Mouse (Mus musculus): Measurements from ENCODE around the gene Drc1.

The Drc1 gene

GRCm38 (mm10) chr5:30281291-30281732 is at the start of gene Drc1:
Gene Drc1 (plus strand): TSS chr5:30281388.
- DNase-seq: peak; percentile 74 to 76

- no peak for DNase-seq
Observed at GRCm38 (mm10) chr5:30231891-30232270, 49.3 kb upstream of the Drc1 start.

- peak; percentile 99 to 100 for DNase-seq
Observed at GRCm38 (mm10) chr5:30232271-30232971, 48.8 kb upstream of the Drc1 start, which contains the start of gene Selenoi. Gene Selenoi (plus strand): TSS chr5:30232581.

GRCm38 (mm10) chr5:30233042-30233441 is 48.1 kb upstream of the Drc1 start:
- DNase-seq: peak in 1 of 2 experiments; percentile 45

GRCm38 (mm10) chr5:30233979-30234378 is 47.2 kb upstream of the Drc1 start:
- no peak for DNase-seq

- no peak for DNase-seq
Observed at GRCm38 (mm10) chr5:30235641-30236126, 45.5 kb upstream of the Drc1 start.

GRCm38 (mm10) chr5:30238533-30238932 is 42.7 kb upstream of the Drc1 start:
- no peak for DNase-seq

GRCm38 (mm10) chr5:30240552-30240951 is 40.6 kb upstream of the Drc1 start:
- DNase-seq: no peak

GRCm38 (mm10) chr5:30242410-30242809 is 38.8 kb upstream of the Drc1 start:
- DNase-seq: no peak

GRCm38 (mm10) chr5:30243741-30244140 is 37.4 kb upstream of the Drc1 start:
- peak in 1 of 2 experiments; percentile 30 for DNase-seq

GRCm38 (mm10) chr5:30245861-30246416 is 35.2 kb upstream of the Drc1 start:
- DNase-seq: no peak

- DNase-seq: peak in 1 of 2 experiments; percentile 35
Observed at GRCm38 (mm10) chr5:30247666-30248065, 33.5 kb upstream of the Drc1 start.

- no peak for DNase-seq
Observed at GRCm38 (mm10) chr5:30255567-30256354, 25.4 kb upstream of the Drc1 start.

- peak; percentile 68 to 76 for DNase-seq
Observed at GRCm38 (mm10) chr5:30258776-30259175, 22.4 kb upstream of the Drc1 start.

- DNase-seq: peak; percentile 23 to 30
Observed at GRCm38 (mm10) chr5:30270571-30271190, 10.5 kb upstream of the Drc1 start.

- DNase-seq: peak; percentile 26 to 41
Observed at GRCm38 (mm10) chr5:30271599-30272281, 9.4 kb upstream of the Drc1 start.

- DNase-seq: peak; percentile 29 to 64
Observed at GRCm38 (mm10) chr5:30276361-30276760, 4.8 kb upstream of the Drc1 start.

- no peak for DNase-seq
Observed at GRCm38 (mm10) chr5:30278952-30279351, 2.2 kb upstream of the Drc1 start.

GRCm38 (mm10) chr5:30279446-30279845 is 1.7 kb upstream of the Drc1 start:
- no peak for DNase-seq

GRCm38 (mm10) chr5:30280864-30281263 is 324 bp upstream of the Drc1 start:
- no peak for DNase-seq

GRCm38 (mm10) chr5:30285944-30286799 is 5.0 kb downstream of the Drc1 start:
- DNase-seq: no peak
